Mouse (Mus musculus) liver, adult 2 months (tissue): ENCODE measurements around the gene Pax8.

Source experiments
- CTCF ChIP-seq: fragments of 200-500 bp; IDR thresholded peaks from 2 replicates; pipeline ENCODE4 v1.5.1; 2011; ENCODE audit warnings: low read depth, low read length, control low read depth
- POLR2A ChIP-seq: fragments of 200-500 bp; IDR thresholded peaks from 2 replicates; pipeline ENCODE4 v1.6.1; 2011; ENCODE audit warnings: low read length, control low read depth; ENCODE audit not compliant: insufficient read depth; ENCODE audit errors: extremely low read depth

DNA sequence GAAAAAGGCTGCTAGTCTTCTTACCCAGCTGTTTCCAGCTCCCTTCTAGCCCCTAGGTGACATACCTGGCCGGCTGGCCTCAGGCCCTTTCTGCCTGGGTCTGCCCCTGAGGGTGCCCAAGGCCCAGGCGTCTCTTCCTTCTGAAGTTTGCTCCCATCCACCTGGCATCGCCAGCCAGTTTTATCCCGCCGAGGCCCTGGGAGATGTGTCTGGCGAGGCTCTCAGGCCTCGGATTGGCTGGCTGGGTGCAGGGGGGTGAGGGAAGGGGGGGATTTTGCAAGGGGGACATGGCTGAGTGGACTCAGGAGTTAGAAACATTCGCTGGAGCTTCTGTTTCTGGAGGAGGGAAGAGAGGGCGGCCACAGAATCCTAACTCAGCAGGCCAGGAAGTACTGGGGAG lies at the start of gene Pax8:
- no peak for TF ChIP-seq CTCF
- no peak for TF ChIP-seq POLR2A
